Mouse (Mus musculus) hindlimb bud, embryonic 11.5 days (tissue): ENCODE measurements around the gene Usp54.

Source experiments
- DNase-seq: peaks from one replicate; pipeline ENCODE4 v3.0.0-alpha.2; 2012; ENCODE audit warnings: low read depth, low spot score; ENCODE audit errors: extremely low spot score

Gene Usp54

DNA sequence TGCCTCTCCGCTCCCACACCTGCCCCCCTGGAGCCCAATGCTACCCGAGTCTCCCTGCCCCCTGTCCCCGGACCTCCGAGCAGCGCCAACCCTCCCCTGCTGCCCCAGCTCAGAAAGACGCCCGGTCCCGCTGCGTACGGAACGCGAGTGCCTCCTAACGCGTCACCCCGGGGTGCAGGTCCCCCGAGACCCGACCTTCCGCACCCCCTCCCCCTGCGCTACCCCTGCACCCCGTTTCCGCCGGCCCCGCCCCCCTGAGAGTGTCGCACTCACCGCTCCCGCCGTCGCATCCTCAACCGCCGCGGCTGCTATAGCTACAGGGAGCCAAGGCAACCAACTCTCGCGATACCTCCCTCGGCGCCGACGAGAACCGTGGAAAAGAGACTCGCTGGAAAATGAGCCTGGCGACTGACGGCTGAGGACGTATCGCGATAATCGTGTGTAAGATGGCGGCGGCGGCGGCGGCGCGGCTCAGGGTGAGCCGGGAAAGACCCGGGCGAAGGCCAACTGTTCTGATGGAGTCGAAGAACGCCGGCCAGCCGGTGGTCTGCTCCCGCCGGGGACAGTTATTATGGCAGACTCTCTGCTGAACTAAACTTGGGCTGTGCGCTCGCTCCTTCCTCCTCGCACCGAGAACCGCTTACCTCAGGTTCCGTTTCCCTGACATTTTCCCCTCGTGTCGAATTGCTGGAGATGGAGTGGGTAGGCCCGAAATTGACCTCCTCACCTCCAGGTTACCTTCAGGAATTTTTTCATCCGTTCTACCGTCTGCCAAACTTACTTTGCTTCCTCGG is at the start of gene Usp54:
TSS of gene Usp54 (minus strand) at position 420 of the 794 bp plus-strand sequence.
- peak; percentile 96 for DNase-seq

DNA sequence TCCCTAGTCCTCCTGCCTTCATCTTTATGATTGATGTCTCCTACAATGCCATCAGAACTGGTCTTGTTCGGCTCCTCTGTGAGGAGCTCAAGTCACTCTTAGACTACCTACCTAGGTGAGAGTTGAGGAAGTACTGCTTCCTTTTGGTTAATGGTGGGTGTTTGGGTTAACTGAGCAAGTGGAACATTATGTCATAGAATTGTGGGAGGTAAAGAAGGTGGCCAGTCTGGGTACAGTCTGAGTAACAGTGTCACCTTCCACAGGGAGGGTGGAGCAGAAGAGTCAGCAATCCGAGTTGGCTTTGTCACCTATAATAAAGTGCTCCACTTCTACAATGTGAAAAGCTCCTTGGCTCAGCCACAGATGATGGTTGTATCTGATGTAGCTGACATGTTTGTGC is 48.1 kb upstream of the Usp54 start:
- no peak for DNase-seq

DNA sequence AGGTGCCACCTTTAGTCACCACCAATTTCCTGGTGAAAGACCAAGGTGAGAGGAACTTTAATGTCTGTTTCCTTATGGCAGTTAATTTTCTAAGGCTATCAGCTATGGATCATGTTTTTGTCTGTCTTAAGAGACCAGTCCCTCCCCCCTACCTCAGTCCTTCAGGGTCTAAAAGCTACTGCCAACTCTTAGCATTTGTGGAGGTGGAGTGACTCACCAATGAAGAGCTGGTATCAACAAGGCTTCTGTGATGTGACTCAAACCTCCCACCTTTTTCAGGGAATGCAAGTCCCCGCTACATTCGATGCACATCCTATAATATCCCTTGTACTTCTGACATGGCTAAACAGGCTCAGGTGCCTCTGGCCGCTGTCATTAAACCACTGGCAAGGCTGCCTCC is 45.7 kb upstream of the Usp54 start:
- DNase-seq: no peak

DNA sequence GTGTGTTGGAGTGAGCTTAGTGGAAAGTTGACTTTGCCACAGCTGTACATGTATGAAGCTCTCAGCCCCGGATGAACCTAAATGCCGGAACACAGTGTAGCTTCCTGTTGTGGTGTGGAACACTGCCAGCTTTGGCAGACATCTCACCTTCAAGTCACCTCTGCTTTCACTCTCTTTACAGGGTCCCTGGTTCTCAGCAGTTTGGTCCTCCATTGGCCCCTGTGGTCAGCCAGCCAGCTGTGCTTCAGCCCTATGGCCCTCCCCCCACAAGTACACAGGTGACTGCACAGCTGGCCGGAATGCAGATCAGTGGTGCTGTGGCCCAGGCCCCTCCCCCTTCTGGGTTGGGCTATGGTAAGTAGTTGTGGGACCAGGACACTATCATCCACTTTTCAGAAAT is 41.6 kb upstream of the Usp54 start:
- DNase-seq: no peak

DNA sequence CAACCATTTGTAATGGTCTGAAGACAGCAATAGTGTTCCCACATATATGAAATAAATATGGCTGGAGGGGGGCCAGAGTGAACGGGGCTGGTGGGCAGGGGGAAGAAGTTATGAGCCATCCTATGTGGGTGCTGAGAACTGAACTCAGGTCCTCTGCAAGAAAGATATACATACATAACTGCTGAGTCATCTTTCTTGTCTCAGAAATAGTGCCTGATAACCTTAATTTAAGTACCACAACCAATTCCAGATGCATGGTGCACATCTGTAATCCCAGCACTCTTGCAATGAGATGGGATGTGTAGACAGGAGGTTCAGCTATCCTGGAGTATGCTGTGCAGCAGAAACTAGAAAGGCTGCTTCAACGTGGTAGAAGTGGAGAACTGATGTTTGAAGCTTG is 40.9 kb upstream of the Usp54 start:
- no peak for DNase-seq

DNA sequence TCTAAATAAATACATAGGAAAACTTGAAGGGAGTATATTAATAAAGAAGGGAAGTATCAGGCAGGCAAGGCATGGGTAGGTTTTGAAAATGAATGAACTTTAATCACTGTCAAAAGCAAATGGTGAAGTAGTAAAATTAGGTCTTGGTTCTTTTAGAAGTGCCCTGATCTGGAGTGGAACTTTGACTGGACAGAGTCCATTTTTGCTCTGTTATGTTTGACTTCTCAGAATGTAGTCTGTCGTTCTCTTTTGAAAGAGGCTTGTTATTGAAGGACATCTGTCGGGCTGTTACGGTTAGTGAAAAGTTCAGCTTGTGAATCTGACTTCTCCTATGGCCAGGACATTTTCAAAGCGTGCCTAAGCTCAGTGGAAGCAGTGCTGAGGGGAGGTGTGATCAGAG is 37.0 kb upstream of the Usp54 start:
- no peak for DNase-seq

DNA sequence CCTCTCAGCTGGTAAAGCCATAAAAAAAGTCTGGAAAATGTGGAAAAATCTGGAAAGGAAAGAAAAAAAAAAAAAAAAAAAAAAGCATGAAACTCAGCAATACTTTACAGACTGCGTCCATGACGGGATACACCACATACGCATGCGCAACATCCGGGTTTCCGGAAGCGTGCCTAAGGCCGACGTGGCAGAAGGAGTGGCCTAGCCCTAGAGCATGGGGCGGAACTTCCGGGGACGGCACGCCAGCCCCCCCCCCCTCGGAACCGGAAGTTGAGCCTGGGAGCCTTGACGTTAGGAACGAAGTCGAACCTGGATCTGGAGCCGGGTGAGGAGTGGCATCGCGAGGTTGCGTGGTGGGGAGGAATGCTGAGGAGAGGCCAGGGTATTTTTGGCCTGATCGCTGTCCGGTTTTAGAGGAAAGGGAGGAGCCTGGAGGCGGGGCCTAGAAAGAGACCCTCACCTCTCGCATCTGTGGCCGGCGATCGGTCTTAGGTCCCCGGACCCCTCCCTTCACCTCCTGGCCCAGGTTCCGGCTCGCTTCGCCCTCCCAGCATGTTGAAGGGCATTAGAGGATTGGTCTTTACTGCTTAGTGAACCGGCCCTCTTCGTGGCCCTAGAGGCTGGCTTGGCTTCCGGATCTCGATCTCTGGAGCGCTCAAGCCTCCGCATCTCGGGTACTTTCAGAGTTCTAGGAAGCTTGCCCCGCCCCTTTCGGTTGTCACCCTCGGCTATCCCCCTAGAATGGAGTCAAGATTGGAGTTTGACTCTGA is 33.4 kb upstream of the Usp54 start, which contains the start of gene Sec24c:
TSS of gene Sec24c (plus strand) at position 245 of the 770 bp plus-strand sequence.
- DNase-seq: peak; percentile 99

DNA sequence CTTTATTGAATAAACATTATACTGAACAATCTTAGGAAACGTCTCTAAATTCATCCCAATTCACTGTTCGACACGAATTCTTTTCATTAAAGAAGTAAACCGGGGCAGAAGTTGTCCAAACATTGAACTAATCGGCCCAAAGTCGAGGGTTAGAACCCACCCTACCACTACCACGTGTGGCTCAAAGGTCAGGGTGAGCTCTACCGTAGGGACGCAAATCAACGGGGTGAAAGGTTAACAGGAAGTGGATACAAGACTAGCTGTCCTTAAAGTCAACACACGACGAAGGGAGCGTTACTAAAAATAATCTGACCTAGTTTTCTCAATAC is 32.8 kb upstream of the Usp54 start:
- no peak for DNase-seq

DNA sequence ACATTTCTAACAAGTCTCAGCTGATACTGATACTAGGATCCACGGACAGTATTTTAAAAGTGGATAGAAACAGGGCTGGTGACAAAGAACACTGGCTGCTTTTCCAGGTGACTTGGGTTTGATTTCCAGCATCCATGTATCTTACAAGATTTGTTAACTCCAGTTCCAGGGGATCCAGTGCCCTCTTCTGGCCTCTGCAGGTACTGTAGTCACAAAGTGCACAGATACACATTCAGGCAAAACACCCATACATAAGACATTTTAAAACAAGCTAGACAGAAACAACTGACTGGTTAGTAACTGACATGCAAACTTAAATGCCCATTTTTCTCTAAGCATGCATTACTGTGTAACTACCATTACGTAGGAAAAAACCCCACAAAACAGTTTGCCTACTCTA is 32.1 kb upstream of the Usp54 start:
- DNase-seq: no peak

DNA sequence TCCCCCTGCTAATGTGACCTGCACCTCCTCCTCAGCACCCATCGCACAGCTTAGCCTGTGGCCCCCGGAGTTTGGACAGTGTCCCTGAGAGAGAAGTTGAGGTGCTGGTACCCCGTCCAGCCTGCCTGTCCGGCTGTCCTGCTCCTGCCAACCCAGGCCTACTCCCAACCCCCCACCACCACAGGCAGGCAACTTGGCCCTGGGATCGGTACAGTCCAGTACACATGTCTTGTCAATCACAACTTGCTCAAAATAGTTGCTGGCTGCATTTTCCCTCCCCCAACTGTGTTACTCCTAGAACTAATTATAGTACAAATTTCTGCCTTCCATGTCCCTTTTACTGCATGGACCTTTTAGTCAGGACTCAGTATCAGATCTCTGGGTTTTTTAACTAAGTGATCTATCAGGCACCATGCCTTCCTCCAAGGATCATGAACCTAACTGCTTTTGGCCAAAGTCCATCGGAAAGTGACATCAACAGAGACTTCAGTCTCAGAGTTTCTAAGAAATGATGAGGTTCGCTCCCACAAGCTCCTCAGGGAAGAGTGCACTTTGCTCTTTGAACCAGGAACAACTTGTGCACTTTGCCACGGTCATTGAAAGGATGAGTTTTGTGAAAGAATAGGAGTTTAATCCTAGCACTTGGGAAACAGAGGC is 27.4 kb upstream of the Usp54 start, which contains the start of gene Synpo2l:
TSS of gene Synpo2l (minus strand) at position 201 of the 657 bp plus-strand sequence.
- DNase-seq: no peak

DNA sequence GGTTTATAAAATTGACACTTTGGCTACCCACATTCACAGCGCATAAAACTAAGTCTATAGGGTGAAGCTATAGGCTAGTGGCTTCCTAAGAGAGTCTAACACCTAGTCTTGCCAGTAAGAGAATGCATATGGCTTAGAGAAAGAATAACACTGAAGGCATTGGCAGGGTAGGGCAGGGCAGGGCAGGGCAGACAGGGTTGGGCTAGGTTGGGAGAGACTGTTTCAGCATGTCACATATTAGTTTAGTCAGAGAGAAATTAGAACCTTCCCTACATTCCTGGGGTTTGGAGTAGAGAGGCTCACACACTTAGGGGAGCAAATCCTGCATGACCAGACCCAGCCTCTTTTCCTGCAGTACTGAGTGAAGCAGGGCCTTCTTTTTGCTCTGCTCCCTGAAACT is 26.6 kb upstream of the Usp54 start:
- no peak for DNase-seq

DNA sequence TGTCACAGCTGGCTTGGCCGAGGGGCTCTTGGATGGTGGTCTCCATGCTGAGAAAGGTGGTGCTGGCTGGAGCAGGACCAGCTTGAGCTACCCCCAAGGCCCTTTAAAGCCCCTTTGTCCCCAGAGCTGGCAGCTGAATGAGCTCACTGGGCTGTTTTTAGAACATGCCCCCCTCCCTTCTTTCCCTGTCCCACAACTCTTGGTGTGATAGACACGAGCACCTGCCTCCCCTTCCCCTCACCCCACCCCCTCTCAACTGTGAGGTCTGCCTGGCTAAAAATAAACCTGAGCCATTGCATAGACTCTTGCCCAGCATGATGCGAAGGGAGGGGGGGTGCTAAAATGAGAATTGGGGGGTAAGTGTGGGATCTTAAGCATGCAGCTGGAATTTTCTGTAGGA is 23.6 kb upstream of the Usp54 start:
- no peak for DNase-seq

DNA sequence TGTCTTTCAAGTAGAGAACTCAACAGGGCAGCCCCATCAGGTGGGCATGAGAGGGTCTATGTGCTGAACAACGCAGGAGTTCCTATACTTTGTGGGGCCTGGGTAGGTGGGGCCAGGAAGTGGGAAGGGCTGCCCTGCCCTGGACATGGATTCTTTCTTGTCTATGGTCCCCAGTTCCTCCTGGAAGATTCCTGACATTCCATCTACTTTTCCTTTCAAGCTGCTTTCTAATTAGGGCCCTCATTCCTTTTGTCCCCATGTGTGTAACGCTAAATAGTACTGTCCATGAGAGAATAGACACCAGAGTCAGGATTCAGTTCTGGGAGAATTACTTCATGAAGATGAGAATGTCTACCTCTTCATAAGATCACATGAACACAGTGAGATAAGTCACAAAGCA is 22.7 kb upstream of the Usp54 start:
- DNase-seq: no peak

DNA sequence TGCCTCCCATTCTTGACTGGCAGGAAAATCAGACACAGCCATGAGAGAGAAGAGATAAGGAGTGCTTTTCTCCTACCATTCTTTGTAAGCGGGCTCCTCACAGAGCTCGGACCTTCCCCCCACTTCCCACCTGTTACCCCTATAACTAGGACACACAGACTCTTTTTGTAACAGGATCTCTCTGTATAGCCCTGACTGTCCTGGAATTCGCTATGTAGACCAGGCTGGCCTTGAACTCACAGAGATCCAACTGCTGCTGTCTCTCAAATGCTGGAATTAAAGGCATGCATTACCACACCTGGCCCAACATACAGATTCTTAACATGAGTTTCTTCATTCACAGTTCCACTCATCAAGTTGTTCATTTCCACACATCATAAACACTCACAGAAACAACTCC is 21.9 kb upstream of the Usp54 start:
- DNase-seq: no peak

DNA sequence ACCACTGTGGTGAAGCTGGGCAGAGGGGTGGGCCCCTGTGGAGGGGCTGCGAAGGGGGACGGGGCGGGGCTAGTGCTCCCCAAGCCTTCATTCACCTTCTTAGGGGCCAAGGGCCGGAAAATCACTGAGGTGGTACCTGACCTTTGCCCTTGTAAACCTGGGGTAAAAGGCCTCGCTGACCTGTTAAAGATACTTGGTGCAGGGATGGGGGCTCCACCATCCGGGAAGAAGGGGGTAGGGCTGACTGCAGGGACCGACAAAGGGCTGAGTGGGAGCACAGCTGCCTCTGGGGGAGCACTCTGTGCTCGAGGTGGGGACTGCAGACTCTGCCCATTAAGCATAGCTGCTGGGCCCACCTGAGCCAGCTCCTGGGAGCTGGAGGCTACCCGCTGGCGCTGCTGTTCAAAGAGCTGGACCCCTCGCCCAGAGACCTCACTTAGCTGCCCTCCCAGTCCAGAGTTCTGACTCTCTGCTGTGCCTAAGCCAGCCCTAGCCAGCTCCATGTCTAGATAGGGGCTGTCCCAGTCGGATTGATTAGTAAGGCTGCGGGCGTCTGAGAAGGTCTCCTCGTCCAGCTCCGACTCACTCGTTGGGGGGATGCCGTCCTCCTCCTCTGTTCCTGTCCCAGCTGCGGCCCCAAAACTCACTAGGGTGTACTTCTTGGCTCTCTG is 20.9 kb upstream of the Usp54 start:
- no peak for DNase-seq

DNA sequence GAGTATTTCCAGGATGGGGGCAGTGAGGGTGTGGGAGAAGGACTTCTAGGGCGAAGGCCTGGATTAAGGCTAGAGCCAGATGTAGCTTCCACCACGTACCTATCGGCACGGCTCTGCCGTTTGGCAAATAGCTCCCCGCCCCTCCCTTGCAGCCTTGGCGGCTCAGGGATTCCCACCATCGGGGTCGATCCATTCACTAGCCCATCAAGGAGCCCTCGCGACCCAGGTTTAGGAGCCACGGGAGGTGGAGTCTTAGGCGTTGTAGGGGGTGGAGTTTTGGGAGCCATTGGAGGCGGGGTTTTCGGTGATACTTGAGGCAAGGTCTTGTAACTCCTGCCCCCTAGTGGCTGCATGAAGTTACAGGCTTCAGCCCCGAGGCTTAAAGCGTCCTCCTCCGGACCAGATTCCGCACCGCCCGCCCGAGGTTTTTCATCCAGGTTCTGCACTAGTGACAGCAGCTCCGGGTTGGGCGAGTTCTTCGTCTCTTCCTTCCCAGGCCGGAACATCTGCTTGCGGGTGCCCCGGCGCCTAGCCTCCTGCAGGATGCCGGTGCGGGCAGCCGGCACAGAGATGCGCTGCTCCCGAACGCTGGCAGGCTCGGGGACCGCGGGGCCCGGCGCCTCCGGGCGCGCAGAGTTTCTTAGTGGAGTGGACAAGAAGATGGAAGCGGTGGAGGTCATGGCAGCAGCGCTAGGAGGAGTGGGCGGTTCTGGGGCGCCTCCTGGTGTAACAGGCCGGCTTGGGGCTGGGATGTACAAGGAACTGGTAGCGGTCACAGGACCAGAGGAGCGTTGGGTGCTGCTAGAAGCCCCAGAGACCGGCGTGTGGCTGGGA is 20.2 kb upstream of the Usp54 start:
- DNase-seq: peak; percentile 98

DNA sequence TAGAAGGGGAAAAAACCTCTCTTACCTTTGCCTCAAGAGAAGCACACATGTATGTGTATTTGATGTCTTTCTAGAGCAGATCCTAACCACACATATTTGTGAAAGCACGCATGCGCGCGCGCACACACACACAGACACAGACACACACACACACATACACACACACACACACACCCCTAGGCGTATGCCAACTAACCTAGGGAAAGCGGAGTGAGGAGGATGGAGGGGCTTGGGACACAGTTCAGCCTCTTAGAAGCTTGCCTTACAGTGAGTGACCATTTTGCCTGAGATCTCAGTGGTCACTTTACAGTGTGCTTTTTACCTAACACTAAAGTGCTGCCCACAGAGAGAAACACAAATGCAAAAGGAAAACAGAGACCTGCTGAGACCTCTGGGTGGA is 18.8 kb upstream of the Usp54 start:
- DNase-seq: no peak

DNA sequence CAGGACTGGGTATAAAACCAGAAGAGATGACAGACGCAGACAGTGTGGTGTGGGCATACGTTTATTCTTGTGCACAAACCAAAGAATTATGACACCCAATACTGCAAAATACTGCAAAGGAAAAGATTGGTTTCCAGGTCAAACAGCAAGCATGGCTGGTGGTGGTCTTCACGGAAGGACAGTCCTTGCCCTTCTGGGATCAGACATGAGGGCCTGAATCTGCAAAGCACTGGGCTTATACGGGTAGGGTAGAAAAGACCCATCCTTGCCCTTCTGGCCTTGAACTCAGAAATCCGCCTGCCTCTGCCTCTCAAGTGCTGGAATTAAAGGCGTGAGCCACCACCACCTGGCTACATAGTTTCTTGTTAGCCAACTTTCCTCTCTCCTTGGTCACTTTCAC is 18.0 kb upstream of the Usp54 start:
- DNase-seq: no peak

DNA sequence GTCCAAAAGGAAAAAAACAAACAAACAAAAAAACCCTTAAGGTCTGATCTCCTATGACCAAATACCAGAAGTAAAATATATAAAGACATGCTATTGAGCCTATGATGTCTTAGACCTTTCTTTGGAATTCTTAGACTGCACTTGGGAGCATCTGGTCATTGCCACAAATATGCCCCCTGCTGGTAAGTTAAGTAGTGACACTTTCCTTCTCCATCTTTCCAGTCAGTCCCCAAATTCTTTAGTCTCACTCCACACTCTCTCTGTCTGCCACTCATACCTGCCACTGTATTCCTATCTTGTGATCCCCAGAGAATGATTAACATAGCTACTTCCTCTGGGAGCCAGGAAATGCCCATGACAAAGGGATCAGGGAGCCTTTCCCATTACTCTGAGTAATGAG is 17.5 kb upstream of the Usp54 start:
- no peak for DNase-seq

DNA sequence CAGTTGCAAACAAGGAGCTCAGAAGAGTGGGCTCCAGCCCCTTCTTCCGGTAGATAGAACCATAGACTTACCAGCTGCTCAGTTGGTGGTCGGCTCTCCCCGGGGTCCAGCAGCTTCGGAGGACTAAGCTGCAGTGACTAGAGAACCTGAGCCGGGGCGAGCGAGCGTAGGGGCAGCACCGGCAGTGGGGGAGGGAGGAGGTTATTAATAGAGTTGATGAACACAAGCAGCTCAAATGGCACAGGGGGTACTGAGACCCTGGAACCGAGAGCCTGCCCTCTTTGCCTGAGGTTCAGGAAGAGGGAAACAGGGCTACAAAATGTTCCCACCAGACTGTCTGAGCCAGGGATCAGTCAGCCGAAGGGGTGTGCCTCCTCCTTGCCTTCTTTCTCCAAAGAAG is 15.5 kb upstream of the Usp54 start, which contains the start of gene Myoz1:
TSS of gene Myoz1 (minus strand) at position 180 of the 400 bp plus-strand sequence.
- no peak for DNase-seq
